Mouse (Mus musculus): ENCODE results near the gene Foxn1.

- TF ChIP-seq GATA1 (IDR thresholded peaks at IDR 0.05; ENCODE audit: borderline replicate concordance, low read length), result no peak
- no peak for TF ChIP-seq FLI1 (IDR thresholded peaks at IDR 0.05; ENCODE audit: low read length)
Observed at GRCm38 (mm10) chr11:78322076-78322831, 64.1 kb downstream of the Foxn1 start.
